34 mouse cellular contexts compared by ENCODE assay signal in genomic region chr14:19995943-19996342, GRCm38 (mm10).
"Had no signal": no experiment of that assay in that cellular context is flagged by ENCODE, and none has a peak within 500 bp of the region (broad histone marks: within the 10 kb centered on the region; RNA-seq: fewer than 3 reads in every experiment).

No protein-coding gene starts in this region.

- H3K4me1 ChIP-seq: heart, embryonic 10.5 days; heart, embryonic 12.5 days; heart, embryonic 13.5 days; heart, embryonic 15.5 days; intestine, embryonic 15.5 days; kidney, embryonic 15.5 days had no signal

- H3K27me3 ChIP-seq: heart, embryonic 12.5 days; heart, embryonic 13.5 days; heart, embryonic 15.5 days; hindbrain, embryonic 12.5 days; hindbrain, embryonic 13.5 days; hindbrain, embryonic 15.5 days; intestine, embryonic 15.5 days; kidney, embryonic 15.5 days had no signal

- H3K4me3 ChIP-seq: heart, embryonic 10.5 days; heart, embryonic 12.5 days; heart, embryonic 13.5 days; heart, embryonic 15.5 days; hindbrain, embryonic 10.5 days; hindbrain, embryonic 12.5 days; hindbrain, embryonic 13.5 days; hindbrain, embryonic 15.5 days; intestine, embryonic 15.5 days; kidney, embryonic 15.5 days; layer of hippocampus, adult 2 months had no signal

- ATAC-seq: hindbrain, embryonic 16.5 days; inflammation-experienced regulatory T-cells, adult 6 months; intestine, embryonic 15.5 days; intestine, embryonic 16.5 days; intestine, postnatal 0 days had no signal

- H3K9me3 ChIP-seq: heart, embryonic 10.5 days; heart, embryonic 12.5 days; heart, embryonic 13.5 days; heart, embryonic 15.5 days; hindbrain, embryonic 10.5 days; hindbrain, embryonic 12.5 days; hindbrain, embryonic 13.5 days; hindbrain, embryonic 15.5 days; intestine, embryonic 15.5 days; kidney, embryonic 15.5 days had no signal

- H3K9ac ChIP-seq: heart, embryonic 12.5 days; heart, embryonic 13.5 days; heart, embryonic 15.5 days; hindbrain, embryonic 12.5 days; hindbrain, embryonic 13.5 days; hindbrain, embryonic 14.5 days; hindbrain, embryonic 15.5 days; intestine, embryonic 15.5 days; kidney, embryonic 15.5 days had no signal

- H3K27ac ChIP-seq: heart, embryonic 10.5 days; heart, embryonic 13.5 days; heart, embryonic 15.5 days; hindbrain, embryonic 10.5 days; hindbrain, embryonic 12.5 days; hindbrain, embryonic 13.5 days; hindbrain, embryonic 14.5 days; hindbrain, embryonic 15.5 days; hindbrain, postnatal 0 days; intestine, embryonic 15.5 days; kidney, embryonic 15.5 days; kidney, postnatal 0 days; layer of hippocampus, adult 2 months had no signal

- H3K4me2 ChIP-seq: heart, embryonic 11.5 days; heart, embryonic 12.5 days; heart, embryonic 13.5 days; heart, embryonic 15.5 days; hindbrain, embryonic 12.5 days; hindbrain, embryonic 13.5 days; hindbrain, embryonic 14.5 days; hindbrain, embryonic 15.5 days; intestine, embryonic 15.5 days; kidney, embryonic 15.5 days had no signal

- H3K36me3 ChIP-seq: heart, embryonic 10.5 days; heart, embryonic 12.5 days; heart, embryonic 13.5 days; heart, embryonic 15.5 days; hindbrain, embryonic 10.5 days; hindbrain, embryonic 12.5 days; hindbrain, embryonic 13.5 days; hindbrain, embryonic 15.5 days; intestine, embryonic 15.5 days; kidney, embryonic 15.5 days had no signal

- DNase-seq: heart, postnatal 10 days; heart, postnatal 14 days; heart, postnatal 4 days; kidney, adult 11 months; kidney, adult 18-20 months; kidney, adult 2 months; kidney, adult 8-10 months; kidney, adult 9 months; kidney, postnatal 10 days; kidney, postnatal 14 days; kidney, postnatal 25 days; kidney, postnatal 36 days; kidney, postnatal 4 days; layer of hippocampus, adult 9-11 months; layer of hippocampus, postnatal 36 days had no signal
